Mouse (Mus musculus) urinary bladder, postnatal 14 days (tissue): ENCODE measurements around the gene Gm10837.

ENCODE experiments used
- DNase-seq: peaks from one replicate; pipeline ENCODE4 v3.0.0; 2021; ENCODE audit warnings: low spot score

Gm10837 gene

DNA sequence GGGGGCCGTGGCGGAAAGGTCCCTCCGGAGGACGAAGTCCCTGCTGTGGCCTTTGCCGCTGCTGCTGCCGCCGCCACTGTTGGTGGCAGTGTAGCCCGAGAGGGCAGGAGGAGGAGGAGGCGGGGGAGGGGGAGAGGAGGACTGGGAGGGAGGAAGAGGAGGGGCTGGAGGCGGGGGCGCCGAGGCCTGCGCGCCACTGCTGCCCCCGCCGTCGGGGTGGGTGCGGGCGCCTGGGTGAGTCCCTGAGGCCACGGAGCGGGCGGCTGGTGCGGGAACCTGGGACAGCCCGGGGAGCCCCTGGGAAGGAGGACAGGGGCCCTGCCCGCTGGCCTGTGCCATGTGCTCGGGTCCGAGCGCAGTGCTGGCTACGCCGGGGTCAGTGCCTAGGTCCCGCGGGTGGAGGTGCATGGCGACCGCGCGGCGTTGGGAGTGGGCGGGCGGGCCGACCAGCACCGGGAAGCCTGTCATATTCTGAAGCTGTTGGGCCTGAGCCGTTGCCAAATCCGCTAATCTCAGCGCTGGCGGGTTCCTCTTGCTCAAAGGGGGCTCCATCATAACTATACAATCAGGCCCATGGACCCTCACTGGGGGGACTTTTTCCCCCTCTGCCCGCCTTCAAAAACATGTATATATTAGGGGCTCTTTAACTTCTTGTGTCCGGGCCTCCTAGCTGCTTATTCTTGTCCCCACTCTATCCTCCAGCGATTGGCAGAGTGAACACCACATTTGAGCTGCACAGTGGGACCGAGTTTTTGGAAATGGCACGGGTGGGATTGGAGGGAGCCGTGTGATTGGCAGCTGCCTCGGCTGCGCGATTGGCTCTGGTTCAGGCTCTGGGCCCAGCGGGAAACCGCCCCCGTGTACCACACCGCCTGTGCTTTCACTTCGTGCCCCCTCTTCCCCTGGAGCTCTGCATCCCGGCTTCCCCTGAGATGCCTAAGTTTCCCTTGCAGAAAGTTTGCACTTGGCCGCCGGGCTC is 25.3 kb upstream of the Gm10837 start, which contains the start of gene Zic5:
Gene Zic5, minus strand, starts transcription at position 915 of the 979 bp plus-strand sequence.
- no peak for DNase-seq

DNA sequence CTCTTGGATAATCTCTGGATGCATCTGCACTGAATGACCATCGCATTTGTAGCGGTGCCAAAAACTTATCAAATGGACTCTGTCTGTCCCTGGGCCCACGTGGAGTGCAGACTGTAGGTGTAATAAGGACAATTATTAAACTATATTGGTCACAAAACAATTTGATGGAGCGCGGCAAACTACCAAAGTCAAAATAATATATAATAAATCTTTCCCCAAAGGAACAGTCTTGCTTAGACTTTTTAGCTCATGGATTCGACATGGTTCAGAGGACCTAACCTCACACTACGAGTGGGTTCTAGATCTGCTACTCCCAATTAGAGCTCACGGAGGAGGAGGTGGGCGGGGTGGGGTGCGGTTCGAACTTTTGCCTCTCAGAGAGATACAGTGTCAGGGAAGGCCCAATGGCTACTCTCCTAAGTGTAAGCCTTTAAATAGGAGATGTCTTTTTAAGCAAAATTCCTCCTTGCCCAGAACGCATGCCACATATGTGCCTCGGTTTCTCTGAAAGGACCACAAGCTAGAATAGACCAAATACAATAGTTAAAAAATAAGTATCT is 24.4 kb upstream of the Gm10837 start:
- DNase-seq, result no peak

DNA sequence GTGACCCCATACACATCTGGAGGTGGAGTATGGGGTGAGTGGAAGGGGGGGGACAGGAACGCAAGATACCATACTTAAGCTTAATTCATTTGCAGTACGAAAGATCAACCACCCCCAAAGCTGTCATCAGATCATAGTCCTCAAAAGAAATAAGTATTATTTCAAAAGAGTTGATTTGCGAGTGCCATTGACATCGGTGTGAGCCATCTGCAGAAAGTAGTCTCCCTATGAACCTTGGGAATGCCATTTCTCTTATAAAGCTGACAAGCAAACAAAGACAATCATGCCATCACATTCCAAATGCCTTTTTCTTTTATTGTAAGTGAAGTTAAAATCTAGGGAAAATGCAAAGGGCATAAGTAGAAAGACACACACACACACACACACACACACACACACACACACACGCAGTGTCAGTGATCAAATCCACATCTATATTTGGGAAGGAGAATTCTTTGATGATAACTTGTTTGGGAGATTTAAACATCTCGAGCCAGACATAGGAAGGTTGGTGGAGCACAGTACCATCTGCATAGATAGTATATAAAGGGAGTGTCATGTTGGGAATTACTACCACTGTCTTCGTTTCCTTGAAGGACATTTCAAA is 23.5 kb upstream of the Gm10837 start:
- DNase-seq, result no peak

DNA sequence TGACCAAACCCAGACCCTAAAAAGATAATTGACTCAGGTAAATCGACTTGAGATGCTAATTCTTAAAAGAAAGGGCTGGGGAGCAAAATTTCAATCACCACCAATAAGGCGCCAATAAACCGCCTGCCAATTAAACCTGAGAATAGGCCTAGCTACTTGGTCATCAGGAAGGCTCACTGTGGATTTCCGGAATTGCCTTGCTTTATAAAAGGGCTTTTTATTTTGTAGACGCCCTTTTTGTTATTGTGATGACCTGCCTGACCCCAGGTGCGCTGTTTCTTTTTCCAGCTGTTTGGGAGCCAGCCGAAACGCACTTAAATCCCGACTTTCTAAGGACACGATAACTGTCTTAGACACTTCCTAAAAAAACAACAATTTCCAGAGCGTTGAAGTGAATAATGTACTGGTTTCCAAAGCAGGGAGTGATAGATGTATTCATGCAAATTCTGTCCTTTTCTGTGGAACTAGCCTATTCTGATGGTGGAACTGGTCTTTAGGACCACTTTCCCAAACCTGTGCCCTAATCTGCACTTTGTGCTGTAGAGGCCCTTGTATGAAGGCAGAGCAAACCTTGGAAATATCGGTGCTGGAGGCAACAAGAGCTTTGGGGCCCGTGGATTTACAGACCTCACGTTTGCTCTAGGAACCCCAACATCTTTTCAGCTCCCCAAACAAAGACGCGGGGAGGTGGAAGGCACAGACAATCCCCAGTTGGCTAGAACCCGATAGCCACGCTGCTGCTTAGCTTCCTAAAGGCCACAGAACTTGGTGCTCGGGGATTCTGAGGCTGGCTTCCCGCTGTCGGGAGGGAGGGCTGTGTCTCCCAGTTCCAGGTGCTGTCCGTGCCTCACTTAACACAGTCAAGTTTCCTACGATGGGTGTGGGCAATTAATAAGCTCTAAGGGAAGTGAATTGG is 22.2 kb upstream of the Gm10837 start:
- no peak for DNase-seq

DNA sequence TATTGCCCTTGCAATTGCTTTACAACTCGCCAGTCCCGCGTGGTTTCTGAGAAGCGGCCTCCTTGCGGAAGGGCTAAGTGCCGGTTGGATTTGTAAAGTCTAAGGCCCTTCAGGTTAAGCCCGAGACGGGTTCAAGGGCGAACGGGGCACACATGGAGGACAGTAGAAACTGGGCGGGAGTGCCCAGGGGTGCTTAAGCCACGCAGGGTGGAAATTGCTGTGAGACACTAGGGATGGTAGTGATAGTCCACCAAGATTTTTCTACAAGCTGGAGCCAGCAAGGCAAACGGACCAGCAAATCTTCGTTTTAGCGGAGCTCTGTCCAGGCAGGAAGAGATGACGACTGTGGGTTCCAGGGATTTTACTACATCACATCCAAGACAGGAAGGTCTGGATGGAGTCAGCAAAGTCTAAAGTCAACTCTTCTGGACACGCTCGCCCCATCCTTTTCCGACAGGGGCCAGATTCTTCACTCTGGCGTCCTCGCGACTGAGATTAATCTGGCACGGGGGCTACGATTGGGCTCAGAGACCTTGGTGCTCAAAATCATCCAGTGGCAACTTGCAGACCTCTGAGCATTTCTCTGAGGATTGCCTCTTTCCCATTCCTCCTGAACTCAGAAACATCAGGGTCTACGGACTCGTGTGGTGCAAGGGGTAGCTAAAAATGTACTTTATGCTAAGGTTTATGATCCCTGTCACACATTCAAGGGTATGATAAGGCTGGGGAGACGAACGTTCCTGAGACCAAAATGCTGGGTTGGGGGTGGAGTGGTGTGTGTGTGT is 21.2 kb upstream of the Gm10837 start:
- no peak for DNase-seq

DNA sequence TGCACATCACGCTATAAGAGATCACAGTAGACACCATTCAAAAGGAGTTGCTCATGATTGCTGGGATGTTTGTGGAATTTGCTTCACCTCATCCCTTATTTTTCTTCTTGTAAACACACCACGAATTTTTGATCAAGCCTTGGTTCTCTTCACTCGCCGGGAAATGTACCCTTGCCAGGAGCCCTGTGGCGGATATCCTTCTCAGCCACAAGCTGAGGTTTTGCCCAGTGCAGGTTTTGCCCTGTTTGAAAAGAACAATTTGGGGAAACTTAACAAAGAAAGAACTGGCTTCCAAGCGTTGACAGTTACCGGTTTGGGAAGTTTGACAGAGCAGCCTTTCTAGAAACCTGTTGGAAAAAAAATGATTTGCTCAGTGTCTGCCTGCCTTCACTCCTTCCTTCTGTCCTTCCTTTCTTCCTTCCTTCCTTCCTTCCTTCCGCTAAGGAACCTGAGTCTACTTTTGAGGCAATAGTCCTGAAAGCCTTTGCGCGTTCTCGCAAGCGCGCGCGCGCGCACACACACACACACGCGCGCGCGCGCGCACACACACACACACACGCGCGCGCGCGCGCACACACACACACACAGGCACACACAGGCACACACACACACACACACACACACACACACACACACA is 18.8 kb upstream of the Gm10837 start:
- no peak for DNase-seq

DNA sequence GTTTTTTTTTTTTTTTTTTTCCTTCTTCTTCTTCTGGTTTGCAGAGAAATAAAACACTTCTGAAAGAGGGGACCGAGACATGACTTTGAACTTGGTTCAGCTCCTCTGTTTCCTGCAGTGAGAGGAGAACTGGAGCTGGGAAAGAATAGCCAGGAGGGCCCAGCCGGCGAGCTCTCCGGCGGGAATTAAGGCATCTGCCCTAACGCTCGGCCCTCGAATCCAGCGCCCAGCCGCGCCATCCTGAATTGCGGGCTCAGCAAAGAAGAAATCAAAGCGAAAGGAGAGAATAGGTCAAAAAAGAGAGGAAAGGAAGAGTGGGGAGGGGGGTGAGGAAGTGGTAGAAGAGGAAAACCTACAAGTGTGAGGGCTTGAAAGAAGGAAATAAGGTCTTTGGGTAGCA is 18.2 kb upstream of the Gm10837 start:
- no peak for DNase-seq

DNA sequence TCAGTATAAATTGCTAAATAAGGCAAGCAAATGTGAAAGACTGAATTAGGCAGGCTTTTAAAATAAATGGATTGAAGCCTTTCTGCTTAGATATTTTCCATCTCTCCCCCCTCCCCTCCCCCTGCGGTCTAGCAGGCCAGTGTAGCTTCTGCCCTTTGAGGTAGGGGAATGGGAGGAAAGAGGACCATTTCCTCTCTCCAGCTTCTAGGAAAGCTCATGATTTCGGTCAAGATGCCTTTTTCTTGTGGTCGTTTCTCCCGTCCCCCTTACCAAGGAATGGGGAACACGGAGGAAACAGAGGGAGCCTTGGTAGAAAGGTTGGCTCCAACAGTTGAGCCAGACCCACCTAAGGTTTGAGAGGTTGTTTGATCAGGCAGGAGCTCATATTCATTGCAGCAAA is 17.7 kb upstream of the Gm10837 start:
- no peak for DNase-seq

DNA sequence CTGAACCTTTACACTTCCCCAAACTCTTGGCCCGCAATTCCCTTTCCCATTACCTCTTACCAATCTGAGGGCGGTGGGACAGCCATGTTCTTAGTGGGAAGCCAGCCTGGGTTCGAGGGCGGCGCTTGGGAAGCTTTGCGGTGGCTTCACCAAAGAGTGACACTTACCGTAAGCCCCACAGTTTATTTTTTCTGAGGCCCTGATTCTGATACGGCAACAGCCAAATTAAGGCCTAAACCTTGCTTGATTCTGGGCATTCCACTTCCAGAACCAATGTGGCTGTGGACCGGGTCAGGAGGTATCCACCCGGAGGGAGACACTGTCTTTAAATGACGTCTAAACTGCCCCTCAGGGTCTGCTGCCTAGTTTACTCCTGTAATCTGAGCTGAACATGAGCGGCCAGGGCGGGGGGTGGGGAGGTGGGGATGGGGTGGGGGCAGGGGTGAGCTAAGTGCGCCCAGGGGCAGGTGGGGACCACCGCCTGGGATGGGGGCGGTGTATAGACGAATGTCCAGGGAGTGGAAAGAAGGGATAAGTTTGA is 17.1 kb upstream of the Gm10837 start:
- no peak for DNase-seq

DNA sequence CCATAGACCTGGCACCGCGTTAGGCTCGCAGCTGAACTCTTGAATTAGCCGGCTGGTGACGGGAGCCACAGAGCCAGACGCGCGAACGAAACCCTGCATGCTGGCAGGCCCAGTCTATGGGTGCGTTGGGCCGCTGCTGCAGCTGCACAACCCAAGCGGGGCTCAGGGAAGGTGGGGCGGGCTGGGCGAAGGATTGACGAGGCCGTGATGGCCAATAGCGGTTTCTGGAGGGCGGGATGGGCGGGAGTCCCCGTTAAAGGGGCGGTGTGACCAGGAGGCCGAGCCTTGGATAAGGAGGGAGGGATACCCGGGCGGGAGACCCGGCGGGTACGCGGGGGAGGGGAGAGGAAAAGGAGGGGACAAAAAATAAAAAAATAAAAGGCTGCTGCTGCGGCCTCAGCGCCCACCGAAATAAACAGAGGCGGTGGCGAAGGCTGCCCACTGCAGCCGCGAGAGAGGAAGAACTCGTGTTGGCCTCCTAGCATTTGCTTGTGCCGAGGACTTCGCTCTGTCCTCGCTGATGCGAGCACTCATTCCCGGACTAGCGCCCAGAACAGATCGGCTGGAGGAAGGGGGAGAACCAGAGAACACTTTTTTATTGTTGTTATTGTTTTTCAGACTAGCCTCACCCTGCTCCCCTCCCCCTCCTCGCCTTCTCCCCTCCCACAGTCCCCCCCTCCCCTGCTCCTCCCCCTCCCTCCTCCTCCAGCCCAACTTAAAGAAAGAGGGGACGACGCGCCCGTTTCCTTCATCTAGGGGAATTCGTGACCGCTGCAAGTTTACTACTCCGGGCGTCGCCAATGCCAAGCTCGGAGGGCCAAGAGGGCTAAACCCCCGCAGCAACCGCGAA is 16.1 kb upstream of the Gm10837 start:
- DNase-seq, result no peak

DNA sequence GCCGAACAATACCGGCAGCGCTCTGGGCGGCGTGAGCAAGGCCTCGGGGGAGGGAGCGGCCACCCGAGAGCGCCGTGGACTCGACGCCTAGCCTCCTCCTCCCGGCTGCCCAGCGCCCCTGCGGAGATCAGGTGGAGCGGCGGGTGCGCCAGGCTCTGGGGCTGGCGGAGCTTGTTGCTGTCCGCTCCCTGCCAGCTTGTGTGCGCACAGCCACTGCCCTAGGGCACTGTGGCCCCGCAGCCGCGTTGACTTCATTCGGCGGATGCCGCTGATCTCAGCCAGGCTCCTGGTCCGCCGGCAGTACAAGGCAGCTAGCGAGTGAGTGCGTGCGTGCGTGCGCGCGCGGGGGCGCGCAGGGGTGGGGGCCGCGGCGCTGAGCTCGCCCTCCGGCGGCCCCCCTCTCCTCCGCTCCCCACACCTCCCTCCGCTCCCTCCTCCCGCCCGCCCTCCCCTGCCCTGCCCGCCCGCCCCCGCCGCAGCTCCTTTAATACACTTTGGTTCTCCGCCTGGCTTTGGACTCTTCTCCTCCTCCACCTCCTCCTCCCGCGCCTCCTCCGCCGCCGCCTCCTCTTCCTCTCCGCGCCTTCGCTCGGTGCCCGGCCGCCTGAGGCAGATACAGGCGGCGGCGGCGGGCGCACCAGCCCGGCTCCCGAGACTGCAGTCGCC is 15.4 kb upstream of the Gm10837 start, which contains the start of gene Zic2:
Gene Zic2, plus strand, starts transcription at position 545 of the 666 bp plus-strand sequence.
- DNase-seq, result no peak

DNA sequence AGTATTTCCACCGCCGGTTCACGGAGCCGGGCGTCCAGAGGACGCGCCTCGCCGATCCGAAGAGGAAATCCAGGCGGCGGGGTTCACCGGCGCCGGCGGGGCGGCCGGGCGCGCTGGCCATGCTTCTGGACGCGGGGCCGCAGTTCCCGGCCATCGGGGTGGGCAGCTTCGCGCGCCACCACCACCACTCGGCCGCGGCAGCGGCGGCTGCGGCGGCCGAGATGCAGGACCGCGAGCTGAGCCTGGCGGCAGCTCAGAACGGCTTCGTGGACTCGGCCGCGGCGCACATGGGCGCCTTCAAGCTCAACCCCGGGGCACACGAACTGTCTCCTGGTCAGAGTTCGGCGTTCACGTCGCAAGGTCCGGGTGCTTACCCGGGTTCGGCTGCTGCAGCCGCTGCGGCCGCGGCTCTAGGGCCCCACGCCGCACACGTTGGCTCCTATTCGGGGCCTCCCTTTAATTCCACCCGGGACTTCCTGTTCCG is 14.8 kb upstream of the Gm10837 start:
- no peak for DNase-seq

DNA sequence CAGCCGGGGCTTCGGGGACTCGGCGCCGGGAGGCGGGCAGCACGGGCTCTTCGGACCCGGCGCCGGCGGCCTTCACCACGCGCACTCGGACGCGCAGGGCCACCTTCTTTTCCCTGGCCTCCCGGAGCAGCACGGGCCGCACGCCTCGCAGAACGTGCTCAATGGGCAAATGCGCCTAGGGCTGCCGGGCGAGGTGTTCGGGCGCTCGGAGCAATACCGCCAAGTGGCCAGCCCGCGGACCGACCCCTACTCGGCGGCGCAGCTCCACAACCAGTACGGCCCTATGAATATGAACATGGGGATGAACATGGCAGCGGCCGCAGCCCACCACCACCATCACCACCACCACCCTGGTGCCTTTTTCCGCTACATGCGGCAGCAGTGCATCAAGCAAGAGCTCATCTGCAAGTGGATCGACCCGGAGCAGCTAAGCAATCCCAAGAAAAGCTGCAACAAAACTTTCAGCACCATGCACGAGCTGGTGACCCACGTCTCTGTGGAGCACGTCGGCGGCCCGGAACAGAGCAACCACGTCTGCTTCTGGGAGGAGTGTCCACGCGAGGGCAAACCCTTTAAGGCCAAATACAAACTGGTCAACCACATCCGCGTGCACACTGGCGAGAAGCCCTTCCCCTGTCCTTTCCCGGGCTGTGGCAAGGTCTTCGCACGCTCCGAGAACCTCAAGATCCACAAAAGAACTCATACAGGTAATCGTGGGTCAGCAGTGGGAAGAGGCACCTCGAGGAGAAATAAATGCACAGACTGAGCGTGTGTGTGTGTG is 14.2 kb upstream of the Gm10837 start:
- no peak for DNase-seq

DNA sequence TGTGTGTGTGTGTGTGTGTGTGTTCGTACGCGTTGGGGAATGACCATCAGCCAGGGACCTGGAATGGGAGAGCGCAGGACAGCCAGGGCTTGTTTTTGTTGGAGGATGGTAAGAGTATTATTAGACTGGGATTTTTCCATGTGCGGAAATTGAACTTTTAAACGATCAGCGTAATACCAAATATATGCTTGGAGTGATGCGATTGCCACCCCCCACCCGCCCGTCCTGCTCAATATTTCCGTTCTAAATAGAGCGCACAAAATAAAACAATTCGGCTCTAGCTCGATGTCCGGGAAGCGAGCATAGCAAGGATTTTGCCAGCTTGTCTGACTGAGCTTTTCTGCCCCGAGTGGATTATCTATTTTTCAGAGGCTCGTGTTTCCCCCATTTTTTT is 13.6 kb upstream of the Gm10837 start:
- DNase-seq, result no peak

DNA sequence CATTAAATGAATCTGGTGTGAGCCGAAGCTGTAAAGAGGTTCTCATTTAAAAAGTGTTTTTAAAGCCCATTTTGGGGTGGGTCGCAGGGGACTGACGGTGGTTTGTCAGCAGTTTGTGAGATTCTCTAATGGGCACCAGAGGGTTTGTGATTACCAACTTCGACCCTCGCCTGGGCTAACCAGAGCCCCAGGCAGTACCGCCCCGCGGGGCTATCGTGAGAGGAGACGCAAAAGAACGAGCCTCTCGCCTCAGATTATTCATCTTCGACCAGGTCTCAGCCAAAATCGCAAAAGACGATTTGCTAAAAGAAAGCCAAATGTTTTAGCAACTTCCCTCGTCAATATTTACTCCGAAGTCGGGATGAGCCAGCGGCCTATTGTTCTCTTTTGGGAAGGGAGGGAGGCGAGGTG is 13.1 kb upstream of the Gm10837 start:
- no peak for DNase-seq

DNA sequence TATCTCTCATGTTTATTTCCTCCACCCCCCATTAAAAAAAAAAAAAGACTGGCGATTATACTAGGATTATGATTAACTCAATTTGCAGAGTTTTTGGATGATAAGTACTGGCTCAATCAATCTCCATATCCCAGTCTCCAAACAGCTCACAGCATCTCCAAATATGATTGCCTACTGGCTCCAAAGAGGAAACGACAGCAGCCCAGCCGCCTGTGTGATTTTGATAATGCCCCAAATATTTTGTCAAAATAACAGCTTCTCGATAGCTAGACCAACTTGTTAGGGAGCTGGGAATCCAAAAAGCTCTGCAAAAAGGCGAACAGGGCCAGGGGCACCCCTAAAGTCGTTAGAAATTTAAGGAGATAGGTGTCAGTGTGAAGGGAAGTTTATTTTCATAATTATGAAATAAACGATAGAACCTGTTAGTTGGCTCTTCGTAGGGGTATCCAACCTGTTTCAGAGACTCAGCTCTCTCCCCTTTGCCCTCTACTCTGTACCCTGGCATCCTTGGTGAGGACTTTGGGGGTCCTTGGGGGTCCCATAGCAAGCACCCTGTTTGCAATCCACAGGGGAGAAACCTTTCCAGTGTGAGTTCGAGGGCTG is 12.3 kb upstream of the Gm10837 start:
- DNase-seq, result no peak

DNA sequence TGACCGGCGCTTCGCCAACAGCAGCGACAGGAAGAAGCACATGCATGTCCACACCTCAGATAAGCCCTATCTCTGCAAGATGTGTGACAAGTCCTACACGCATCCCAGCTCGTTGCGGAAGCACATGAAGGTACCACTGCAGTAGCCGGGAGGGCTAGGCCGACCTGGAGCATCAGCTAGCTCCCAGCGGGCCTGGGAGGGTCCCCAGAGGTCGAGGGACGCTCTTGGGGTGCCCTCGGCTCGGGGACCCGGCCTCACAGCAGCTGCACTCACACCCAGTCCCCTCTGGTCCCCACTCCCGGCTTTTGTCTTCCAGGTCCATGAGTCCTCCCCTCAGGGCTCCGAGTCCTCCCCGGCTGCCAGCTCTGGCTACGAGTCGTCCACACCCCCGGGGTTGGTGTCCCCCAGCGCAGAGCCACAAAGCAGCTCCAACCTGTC is 11.8 kb upstream of the Gm10837 start:
- DNase-seq, result no peak
